Mouse (Mus musculus): ENCODE data around the gene Sdcbp2.
"Not testable (repeated sequence)": the region's sequence is repeated elsewhere in the genome, so short reads cannot be mapped to it uniquely, and the experiment has no call there.

The Sdcbp2 gene

DNA sequence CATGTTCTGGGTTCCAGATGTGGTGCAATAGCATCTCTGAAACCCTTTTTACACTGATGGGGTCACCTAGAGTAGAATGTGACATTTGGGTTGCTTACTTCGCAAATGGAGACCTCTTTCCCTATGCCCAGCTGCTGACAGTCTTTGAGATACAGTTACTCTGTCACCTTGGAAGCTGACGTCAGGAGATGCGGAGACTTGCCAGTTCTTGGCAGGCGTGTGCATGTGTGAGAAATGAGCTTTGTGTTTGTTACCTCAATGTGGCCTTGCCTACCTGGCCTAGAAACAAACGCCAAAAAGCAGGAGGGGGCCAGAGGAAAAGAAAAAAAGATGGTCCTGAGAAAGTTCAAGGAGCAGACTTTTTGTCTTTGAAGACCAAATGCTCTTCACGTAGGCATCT lies 5.6 kb upstream of the Sdcbp2 start:
- DNase-seq (ENCODE audit: low read depth, low spot score), result no peak

DNA sequence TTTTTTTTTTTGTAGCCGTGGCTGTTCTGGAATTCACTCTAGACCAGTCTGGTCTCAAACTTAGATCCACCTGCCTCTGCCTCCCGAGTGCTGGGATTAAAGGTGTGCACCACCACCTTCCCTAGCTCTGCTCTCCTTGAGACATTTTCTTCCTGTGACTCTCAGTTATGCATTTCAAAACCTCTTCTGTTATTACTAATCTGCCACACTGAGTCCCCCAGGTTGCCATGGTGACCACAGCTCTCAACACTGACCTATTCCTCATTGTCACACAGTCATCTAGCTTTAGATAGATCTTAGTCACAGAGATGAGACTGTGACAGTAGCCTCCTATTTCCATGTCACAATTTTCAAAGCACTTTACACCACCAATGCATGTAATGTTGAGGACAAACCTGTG lies 3.0 kb upstream of the Sdcbp2 start:
- no peak for DNase-seq (ENCODE audit: low read depth, low spot score)

DNA sequence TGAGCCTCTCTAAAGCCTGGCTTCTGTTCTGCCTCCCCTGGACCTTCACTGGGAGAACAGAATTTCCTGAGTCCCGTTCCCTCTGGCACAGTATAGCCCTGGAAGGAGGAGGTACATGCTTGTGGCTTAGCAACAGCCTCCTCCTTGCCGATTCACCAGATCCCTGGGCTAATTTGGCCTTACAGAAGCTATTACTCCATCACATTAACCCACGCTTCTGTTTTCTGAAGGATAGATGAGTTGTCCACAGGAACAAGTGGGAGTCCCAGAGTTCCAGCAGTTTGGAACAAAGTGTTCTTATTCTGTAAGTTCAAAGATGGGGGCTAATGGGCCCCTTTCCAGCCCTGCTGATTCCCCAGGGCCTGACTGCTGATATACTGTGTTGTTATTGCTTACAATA lies 1.2 kb downstream of the Sdcbp2 start:
- DNase-seq (ENCODE audit: low read depth, low spot score), result no peak

DNA sequence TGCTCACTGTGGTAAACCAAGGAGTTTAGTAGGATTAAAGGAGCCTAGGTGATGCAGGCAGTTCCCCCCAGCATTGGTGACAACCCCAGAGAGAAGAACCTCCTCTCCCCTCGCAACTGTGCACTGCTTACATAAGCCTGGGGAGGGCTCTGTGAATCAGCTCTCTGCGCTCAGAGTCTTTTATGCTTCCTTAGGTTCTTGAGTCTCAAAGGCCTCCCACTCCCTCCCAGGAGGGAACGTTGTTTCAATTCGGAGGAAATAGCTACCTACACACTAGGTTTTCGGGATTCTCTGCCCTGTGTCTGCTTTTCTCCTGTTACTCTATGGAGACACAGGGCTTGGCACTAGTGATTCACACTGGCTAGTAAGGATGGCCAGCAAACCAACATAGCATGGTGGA lies 2.2 kb downstream of the Sdcbp2 start:
- DNase-seq (ENCODE audit: low read depth, low spot score), result no peak

DNA sequence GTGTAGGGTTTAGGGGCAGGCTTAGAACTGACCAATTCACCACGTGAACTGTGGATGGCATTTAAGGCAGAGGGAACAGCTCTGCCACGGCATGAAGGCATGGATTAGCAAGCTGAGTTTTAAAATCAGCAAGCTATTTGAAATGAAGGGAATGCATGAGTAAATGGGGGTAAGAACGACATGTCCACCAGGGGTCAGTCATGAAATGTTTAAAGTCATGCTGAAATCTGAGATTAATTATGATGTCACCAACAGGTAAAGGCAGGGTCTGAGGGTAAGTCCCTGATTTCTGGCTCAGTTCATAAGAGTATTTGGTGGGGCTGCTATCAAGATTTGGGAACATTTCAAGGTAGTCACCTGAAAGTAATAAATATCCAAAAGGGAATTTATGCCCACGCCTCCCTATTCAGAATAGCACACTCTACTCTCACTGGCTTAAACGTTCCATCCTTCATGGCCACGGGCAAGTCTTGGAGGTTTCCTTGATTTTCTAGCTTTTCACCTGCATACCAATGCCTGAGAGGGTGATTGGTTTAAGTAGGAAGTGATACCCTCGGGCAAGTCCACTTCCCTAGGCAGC lies 2.8 kb downstream of the Sdcbp2 start:
- DNase-seq (ENCODE audit: low read depth, low spot score), result peak; percentile 35

DNA sequence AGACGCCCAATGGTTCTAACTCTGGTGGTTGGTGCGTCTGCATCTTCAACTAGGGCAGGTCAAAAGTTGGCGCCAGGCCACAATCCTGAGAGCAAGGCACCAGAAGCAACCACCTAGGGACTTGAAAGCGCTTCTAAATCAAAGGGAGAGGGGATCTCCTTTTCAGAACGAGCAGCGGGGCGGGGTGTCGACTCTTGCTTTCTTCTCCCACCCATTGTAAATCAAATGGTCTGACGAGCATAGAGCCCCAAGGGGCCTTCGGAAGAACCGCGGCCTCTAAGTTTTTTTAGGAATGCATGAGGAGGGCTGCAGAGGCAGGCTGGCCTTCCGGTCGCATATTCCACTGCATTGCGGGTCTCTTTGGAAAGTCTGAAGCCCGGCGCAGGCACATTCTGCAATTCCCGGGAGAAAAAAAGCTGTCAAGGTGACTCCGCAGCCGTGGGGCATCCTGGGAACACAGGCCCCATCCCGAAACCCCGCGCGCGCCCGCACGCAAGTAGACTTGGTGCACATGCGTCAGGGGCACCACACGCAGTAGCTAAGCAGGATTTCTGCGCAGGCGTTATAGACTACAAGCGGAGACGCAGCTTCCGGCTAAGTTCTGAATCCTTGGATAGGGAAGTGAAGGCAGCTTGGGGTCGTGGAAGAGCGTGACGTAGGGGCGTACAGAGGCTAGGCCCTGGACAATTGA lies 3.4 kb downstream of the Sdcbp2 start:
- peak; percentile 75 for DNase-seq (ENCODE audit: low read depth, low spot score)

DNA sequence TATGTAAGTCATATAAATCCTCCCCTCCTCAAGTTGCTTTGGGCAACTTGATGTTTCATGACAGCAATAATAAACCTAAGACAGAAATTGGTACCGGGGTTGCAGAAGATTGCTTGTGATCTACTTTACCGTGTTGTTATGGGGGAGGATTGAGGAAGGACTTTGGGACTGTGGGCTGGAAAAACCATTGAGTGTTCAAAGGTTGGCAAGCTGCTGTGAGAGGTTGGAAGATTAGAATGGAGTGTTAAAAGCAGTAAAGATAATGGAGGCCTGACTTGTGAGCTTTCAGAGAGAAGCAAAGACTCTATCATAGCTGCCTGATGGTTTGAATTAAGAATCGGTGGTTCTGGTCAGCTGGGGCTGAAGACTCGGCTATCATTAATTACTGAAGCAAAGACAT lies 6.8 kb downstream of the Sdcbp2 start:
- DNase-seq (ENCODE audit: low read depth, low spot score), result no peak

DNA sequence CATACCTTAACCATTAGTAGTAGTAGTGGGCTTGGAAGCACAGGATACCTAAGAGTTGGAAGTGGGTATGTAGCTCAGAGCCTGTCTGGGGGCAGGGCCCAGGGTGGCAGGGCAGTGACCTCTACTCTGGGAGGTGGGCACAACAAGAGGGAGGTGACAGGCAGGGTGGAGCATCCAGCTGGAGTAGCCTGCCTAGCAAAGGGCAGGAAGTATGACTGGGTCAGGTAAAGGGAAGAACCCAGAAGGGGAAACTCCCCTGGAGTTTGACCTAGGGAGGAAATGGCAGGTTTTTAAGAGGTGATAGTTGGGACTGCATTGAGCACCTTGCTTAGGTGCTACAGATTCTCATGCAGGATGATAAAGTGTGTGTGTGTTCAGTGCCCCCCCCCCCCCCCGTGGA lies 8.5 kb downstream of the Sdcbp2 start:
- no peak for DNase-seq (ENCODE audit: low read depth, low spot score)

DNA sequence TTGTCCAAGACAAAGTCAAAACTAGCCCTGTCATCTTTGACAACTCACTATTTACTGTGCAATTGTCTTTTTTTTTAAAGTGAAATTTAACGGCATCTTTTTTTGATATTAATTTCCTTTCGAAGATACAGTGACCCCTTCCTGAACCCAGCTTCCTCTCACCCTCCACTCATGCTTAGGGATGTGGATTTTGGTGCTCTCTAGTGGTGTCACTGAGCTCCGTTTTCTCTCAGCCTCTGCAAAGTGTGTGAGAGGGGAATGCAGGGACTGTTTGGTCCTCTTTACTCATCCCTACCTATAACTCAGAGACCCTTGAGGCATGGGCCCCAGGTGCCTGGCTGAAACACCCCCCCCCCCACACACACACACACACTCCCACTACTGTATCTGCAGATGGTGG lies 13.5 kb downstream of the Sdcbp2 start:
- DNase-seq (ENCODE audit: low read depth, low spot score), result no peak

DNA sequence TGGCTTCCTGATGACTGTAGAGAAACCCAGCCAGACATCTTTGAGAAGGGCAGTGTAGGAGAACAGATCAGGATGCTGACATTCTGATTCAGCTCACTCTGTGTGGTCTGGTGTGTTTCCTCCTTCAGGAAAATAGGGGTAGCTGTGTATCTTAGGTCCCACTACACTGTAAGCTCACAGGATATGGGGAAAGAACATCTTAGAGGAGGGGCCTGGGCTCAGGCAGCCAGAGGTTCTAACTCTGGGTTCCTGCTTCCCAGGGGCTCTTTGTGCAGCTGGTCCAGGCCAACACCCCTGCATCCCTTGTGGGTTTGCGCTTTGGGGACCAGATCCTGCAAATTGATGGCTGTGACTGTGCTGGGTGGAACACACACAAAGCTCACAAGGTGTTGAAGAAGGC lies 14.4 kb downstream of the Sdcbp2 start:
- DNase-seq (ENCODE audit: low read depth, low spot score), result no peak

DNA sequence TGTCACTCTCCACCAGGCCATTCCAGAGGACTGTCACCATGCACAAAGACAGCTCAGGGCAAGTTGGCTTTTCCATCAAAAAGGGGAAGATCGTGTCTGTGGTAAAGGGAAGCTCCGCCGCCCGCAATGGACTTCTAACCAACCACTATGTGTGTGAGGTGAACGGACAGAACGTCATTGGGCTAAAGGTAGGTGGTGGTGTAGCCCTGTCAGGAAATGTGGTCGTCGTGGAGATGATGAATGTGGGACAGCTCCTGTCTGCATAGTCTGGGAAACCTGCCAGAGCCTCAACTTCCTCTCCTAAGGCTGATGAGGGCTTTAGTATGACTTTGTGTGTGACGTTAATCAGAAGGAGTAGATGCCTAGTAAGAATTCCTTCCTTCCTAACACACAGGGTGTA lies 14.9 kb downstream of the Sdcbp2 start:
- DNase-seq (ENCODE audit: low read depth, low spot score), result no peak

DNA sequence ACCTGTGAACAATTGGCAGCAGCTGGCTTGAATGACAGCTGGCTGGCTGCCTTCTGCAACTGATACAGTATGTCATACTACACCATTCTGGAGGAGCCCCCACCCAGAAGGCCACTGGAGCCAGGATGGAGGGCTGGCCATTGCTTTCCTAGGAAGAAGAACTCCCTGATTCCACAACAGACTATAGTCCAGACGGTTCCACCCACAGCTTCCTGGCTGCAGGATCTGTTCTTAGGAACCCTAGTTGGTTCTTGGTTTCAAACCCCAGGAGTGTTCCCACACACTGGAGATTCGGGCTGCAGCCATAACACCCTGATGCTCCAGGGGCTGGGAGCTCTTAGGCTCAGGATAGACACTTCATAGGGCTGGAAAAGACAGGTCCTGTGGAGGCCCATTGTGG lies 25.6 kb downstream of the Sdcbp2 start:
- no peak for DNase-seq (ENCODE audit: low read depth, low spot score)

DNA sequence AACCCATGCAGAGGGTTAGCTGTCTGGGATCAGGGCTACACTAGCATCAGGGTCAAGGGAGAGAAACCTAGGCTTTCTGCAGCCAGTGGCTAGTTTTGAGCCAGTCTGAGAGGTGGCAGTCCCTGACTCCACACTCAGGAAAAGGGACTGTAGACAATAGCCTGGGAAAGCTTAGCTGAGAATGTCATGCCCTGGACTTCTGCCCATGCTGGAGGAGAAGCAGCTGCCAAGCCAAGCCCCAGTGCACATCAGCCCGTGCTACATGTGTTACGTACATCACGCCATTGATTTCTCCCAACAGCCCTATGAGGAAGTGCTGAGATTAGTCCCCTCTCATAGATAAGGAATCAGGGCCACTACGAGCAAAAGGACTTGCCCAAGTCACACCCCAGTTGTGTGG lies 29.7 kb downstream of the Sdcbp2 start:
- DNase-seq (ENCODE audit: low read depth, low spot score), result no peak

DNA sequence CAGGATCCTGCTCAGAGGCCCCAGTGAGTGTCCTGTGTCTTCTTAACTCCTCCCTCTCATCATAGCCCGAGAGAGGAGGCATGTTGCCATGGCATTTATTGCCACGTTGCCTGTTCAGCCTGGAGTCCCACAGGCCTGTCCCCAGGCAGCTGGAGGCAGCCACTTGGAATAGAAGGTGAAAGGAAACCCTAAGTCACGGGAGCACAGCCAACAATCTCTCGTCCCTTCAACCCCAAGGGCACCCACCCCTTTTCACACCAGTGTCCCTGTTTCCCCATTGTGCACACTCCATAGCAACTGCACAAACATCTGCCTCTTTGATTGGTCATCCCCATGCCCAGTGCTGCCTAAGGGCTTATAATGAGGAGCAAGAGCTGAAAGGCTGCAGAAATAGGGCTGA lies 31.2 kb downstream of the Sdcbp2 start:
- DNase-seq (ENCODE audit: low read depth, low spot score), result peak; percentile 23

DNA sequence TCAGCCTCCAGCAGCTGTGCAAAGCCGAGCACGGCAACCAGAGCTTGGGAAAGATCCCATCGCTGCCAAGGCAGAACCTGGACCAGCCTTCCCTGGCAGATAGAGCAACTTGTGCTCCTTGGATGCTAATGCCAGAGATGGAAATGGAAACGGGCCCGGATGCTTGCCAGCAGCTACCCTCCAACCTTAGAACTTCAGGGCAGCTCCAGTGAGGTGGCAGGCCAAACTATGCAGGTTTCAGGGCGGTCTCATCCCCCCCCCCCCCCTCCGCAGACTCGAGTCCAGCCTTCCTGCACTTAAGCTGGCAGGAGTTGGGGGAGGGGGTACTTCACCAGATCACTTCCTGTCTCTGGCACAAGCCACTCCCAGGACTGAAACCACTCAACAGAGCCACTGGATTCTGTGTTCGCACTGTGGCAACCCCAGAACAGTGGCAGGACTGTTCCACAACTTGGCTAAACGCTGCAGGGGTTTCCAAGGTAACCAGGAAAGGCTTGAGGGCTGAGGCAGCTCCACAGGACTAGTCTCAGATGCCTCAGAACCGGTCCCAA lies 33.1 kb downstream of the Sdcbp2 start:
- peak; percentile 34 for DNase-seq (ENCODE audit: low read depth, low spot score)

DNA sequence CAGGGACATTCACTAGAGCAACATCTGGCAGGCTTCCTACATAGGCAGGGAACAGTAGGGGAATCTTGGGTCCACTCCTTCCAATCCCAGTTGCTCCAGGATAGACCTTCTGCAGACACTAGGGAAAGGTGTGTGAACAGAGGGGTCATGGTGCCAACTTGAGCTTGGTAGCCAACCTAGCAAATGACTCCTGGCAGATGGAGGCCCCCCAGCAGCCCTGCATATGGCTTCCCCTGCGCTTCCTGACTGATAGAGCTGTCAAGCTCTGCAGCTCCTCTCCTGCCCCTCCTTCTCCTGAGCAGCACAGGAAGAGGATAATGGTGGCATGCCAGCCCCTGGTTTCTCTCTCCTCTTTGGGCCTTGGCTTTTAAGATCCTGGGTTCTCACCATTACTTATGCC lies 36.0 kb downstream of the Sdcbp2 start:
- no peak for DNase-seq (ENCODE audit: low read depth, low spot score)

DNA sequence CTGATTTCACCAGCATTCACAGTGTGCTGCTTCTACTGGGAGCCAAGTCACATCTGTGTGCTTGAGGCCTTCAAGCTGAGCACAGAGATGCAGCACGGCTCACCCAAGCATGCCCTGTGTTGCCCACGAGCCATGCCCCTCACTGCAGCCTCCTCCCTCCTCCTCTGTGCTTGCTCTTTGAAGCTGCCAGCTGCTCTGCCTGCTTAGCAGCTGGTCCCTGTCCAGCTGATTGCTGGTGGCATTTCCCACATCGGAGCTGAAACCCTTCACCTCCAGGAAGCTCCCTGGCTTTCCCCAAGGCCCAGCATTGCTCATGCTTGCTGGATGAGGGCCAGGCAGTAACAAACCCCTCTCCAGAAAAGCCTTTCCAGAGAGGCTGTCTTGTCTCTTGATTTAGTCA lies 37.6 kb downstream of the Sdcbp2 start:
- no peak for DNase-seq (ENCODE audit: low read depth, low spot score)

DNA sequence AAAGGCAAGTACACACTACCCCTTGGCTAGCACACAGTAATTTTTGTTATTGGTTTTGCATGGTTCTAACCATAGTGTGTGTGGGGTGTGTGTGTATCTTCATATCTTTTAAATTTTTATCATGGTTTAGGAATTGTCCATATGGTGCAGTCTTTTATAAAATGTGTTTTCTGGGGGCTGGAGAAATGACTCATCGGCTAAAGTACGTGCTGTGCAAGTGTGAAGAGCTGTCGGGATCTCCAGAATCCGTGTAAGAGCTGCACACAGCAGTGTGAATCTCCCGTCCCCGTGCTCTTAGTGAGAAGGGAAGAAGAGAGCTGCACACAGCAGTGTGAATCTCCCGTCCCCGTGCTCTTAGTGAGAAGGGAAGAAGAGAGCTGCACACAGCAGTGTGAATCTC lies 43.4 kb downstream of the Sdcbp2 start:
- DNase-seq (ENCODE audit: low read depth, low spot score), result not testable (repeated sequence)

DNA sequence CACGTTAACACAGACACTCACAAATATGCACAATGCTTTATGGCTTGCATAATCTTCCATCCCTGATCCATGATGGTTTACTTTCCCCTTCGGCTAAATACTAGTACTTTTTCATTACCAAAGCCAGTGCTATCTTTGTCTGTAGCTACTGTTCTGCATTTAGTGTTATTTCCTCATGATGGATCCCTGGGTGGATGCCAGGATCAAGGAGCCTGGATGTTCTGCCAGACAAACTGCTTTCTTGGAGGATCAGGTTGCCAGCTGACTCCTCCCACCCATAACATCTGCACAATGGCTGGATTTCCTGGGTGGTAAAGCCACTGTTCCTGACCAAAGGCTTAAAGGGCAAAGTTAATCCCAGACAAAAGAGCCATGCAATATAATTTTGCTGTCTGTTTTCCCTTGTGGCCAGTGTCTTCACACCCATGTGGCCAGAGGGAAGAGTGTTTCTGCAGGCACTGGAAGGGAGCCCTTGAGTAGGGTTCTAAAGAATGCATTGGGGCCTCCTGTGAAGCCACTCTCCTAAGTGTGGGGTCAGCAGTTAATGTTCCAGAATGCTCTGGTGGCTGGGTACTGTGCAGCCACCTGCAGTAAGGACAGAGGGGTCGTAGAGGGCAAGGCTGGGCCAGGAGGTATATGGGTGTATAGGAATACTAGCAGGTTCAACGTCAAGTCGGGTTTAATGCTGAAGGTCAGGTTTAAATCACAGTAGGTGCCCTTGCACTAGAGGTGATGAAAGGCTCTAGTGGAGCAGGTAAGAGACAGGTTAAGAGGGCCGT lies 44.3 kb downstream of the Sdcbp2 start:
- no peak for DNase-seq (ENCODE audit: low read depth, low spot score)

DNA sequence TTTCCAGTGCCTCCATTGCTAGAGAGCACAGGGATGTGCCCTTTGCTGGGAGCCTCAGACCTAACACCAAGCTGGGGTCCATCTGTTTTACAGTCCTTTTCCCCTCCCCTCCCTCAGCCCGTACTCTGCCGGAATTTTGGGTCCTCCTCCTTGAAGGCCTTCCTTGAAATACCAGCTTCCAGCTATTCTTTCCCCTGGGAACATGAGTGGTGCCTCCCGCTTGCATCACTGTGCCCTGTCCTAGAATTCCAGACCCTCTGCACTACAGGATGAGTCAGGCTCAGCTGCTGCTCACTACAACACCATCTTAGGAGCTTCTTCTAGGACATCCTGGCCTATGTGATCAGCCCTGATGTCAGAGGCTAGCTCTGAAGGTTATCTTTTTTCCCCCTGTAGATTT lies 51.4 kb downstream of the Sdcbp2 start:
- no peak for DNase-seq (ENCODE audit: low read depth, low spot score)

DNA sequence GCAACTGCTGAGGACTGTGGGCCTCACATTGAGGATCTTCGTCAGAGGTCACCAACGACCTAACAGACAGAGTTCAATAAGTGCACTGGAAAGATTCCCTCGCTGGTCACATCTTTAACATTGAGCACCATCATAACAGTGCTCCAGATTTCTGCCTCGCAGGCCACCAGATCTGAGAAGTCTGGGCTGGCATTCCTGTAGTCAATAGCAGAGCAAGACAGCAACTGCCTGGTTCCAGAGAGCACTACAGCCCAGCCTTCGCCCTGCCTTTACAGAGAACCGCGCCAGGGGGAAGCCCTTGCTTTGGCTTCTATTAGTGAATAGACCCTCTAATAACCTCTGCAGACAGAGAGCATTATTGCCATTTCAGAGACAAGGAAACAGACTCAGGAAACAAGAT lies 53.9 kb downstream of the Sdcbp2 start:
- no peak for DNase-seq (ENCODE audit: low read depth, low spot score)

DNA sequence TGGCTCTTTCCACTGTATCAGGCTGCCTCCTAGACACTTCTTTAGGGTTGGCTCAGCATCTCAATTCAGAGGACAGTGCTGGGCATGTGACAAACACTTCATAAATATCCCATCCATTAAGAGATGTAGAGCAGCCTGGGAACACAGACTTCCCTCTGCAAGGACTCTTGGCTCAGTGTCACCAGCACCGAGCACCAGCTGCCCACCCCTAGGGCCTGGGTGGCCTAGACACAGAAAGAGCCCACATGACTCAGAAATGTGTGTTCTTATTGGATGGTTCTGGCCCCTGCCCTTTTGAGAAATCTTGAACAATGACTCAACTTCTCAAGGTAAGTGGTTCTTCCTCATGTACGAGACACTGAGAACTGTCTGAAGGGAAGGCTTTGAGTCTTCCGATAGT lies 55.6 kb downstream of the Sdcbp2 start:
- no peak for DNase-seq (ENCODE audit: low read depth, low spot score)

DNA sequence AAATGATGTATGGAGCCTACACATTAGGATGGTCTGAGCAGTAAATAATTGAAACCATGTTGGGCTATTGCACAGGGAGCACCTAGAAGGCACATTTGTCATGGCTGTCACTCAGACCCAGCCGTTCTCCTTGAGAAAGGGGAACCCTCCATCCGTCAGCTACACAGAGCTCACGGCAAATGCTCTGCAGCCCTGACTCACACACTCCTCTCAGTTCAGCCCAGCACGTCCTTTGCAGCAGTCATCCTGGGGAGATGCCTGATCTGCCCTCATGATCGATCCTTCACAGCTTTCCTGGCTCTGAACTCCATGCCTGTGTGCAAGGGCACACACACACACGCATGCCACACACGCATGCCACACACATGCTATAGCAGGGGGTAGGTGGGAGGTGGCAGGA lies 56.9 kb downstream of the Sdcbp2 start:
- no peak for DNase-seq (ENCODE audit: low read depth, low spot score)

Measured in embryo, embryonic 11.5 days (tissue).